Mouse (Mus musculus): Measurements from ENCODE around the gene Adcy2.

GRCm38 (mm10) chr13:68815704-68816477 lies 183.4 kb downstream of the Adcy2 start:
- TF ChIP-seq CTCF (IDR thresholded peaks at IDR 0.05; ENCODE audit: borderline replicate concordance, insufficient read depth, low read length): no peak
- no peak for TF ChIP-seq POLR2A (IDR thresholded peaks at IDR 0.05; ENCODE audit: low read depth, low read length)
